In genomic region chr17:42987692-42988091, GRCm38 (mm10) we compare ENCODE assay signal across 8 mouse cellular contexts. TPM values are rescaled to one million over a fixed set of nuclear protein-coding genes. Genes with fewer than 3 reads are reported as not detected.
A peak's percentile ranks its signal among the peaks of the same experiment; 100 is the strongest.
DNase-seq lines count a peak whose midpoint lies in the region; ATAC-seq and TF ChIP-seq lines count a peak whose summit lies in the region.
"Had no signal": no experiment of that assay in that cellular context is flagged by ENCODE, and none has a peak within 500 bp of the region (broad histone marks: within the 10 kb centered on the region; RNA-seq: fewer than 3 reads in every experiment).

No protein-coding gene starts in this region.

- peak; percentile 36 for DNase-seq in kidney, adult 2 months
- peak; percentile 8 for DNase-seq in MEL-GATA-1-ER (ENCODE audit: extremely low read depth, low read depth)
- peak; percentile 28 for DNase-seq in embryonic facial prominence, embryonic 10.5 days (ENCODE audit: low spot score)
- DNase-seq in spleen, postnatal 10 days (ENCODE audit: low spot score in 2 of 2): peak; percentile 14 to 56
- no peak for DNase-seq in neural tube, embryonic 10.5 days (ENCODE audit: extremely low spot score, low spot score)

- TF ChIP-seq POLR2A in kidney, adult 2 months (IDR thresholded peaks at IDR 0.05; ENCODE audit: low read depth, low read length): no peak

- WGBS in kidney, adult 2 months: 27% methylated on average over 4 of the region's 4 CpGs
- WGBS in kidney, embryonic 14.5 days: 24% methylated on average over 4 of the region's 4 CpGs
- WGBS in embryonic facial prominence, embryonic 10.5 days: 30% methylated on average over 4 of the region's 4 CpGs
- WGBS in forebrain, embryonic 12.5 days: 30% methylated on average over 4 of the region's 4 CpGs

- no peak overlapping the region for H3K27ac ChIP-seq in kidney, adult 2 months (ENCODE audit: insufficient read depth, low read depth, low read length)
- H3K27ac ChIP-seq in kidney, embryonic 14.5 days (ENCODE audit: low read depth, low read length): no peak overlapping the region
- H3K27ac ChIP-seq in embryonic facial prominence, embryonic 10.5 days (replicated peaks): no peak overlapping the region
- H3K27ac ChIP-seq in forebrain, embryonic 12.5 days: no peak overlapping the region
- H3K27ac ChIP-seq: hindbrain, embryonic 15.5 days had no signal

- no peak overlapping the region for H3K9ac ChIP-seq in kidney, embryonic 14.5 days (ENCODE audit: low read depth, low read length)
- H3K9ac ChIP-seq in forebrain, embryonic 12.5 days: no peak overlapping the region
- H3K9ac ChIP-seq: hindbrain, embryonic 15.5 days had no signal

- no peak overlapping the region for H3K4me2 ChIP-seq in kidney, embryonic 14.5 days (replicated peaks; ENCODE audit: low read depth, low read length)
- H3K4me2 ChIP-seq in forebrain, embryonic 12.5 days: no peak overlapping the region
- H3K4me2 ChIP-seq: hindbrain, embryonic 15.5 days had no signal

- no peak for ATAC-seq in kidney, embryonic 14.5 days (ENCODE audit: low FRiP score, low TSS enrichment)
- no peak for ATAC-seq in forebrain, embryonic 12.5 days (ENCODE audit: low FRiP score)

- TF ChIP-seq CTCF in kidney, adult 2 months (conservative IDR thresholded peaks at IDR 0.05; ENCODE audit: insufficient read depth, insufficient read length, low read depth, low read length): peak; percentile 51

- no peaks in the 10 kb centered on the region for H3K36me3 ChIP-seq in kidney, adult 2 months (ENCODE audit: control insufficient read depth, insufficient read depth, low read length)
- no peaks in the 10 kb centered on the region for H3K36me3 ChIP-seq in kidney, embryonic 14.5 days (ENCODE audit: control insufficient read depth, insufficient read depth, low read length)
- H3K36me3 ChIP-seq in embryonic facial prominence, embryonic 10.5 days (replicated peaks): no peaks in the 10 kb centered on the region
- no peaks in the 10 kb centered on the region for H3K36me3 ChIP-seq in forebrain, embryonic 12.5 days (replicated peaks)
- H3K36me3 ChIP-seq: hindbrain, embryonic 15.5 days had no signal

- H3K4me1 ChIP-seq in kidney, adult 2 months (ENCODE audit: control insufficient read depth, insufficient read depth, low read length): no peaks in the 10 kb centered on the region
- H3K4me1 ChIP-seq in kidney, embryonic 14.5 days (ENCODE audit: control insufficient read depth, insufficient read depth, low read length): no peaks in the 10 kb centered on the region
- H3K4me1 ChIP-seq in embryonic facial prominence, embryonic 10.5 days: 0 out of 2 replicates have a peak, but pooled peaks cover 3% of the 10 kb centered on the region
- H3K4me1 ChIP-seq in forebrain, embryonic 12.5 days: no peaks in the 10 kb centered on the region
- H3K4me1 ChIP-seq: hindbrain, embryonic 15.5 days had no signal

- no peak overlapping the region for H3K4me3 ChIP-seq in kidney, adult 2 months (ENCODE audit: insufficient read depth, low read depth, low read length)
- H3K4me3 ChIP-seq in kidney, embryonic 14.5 days (ENCODE audit: low read length): no peak overlapping the region
- H3K4me3 ChIP-seq in embryonic facial prominence, embryonic 10.5 days: no peak overlapping the region
- H3K4me3 ChIP-seq in forebrain, embryonic 12.5 days (replicated peaks): no peak overlapping the region
- H3K4me3 ChIP-seq: hindbrain, embryonic 15.5 days had no signal

- H3K27me3 ChIP-seq in kidney, adult 2 months (replicated peaks; ENCODE audit: control insufficient read depth, insufficient read depth, low read length): no peaks in the 10 kb centered on the region
- no peaks in the 10 kb centered on the region for H3K27me3 ChIP-seq in kidney, embryonic 14.5 days (ENCODE audit: control insufficient read depth, insufficient read depth, low read length)
- H3K27me3 ChIP-seq in embryonic facial prominence, embryonic 10.5 days (replicated peaks; ENCODE audit: low read depth, poor library complexity, severe bottlenecking): no peaks in the 10 kb centered on the region
- no peaks in the 10 kb centered on the region for H3K27me3 ChIP-seq in forebrain, embryonic 12.5 days
- H3K27me3 ChIP-seq: hindbrain, embryonic 15.5 days had no signal

- H3K9me3 ChIP-seq in kidney, embryonic 14.5 days (ENCODE audit: control insufficient read depth, low read length): 0 out of 2 replicates have a peak, but pooled peaks cover 3% of the 10 kb centered on the region
- H3K9me3 ChIP-seq in embryonic facial prominence, embryonic 10.5 days: no peaks in the 10 kb centered on the region
- H3K9me3 ChIP-seq in forebrain, embryonic 12.5 days: no peaks in the 10 kb centered on the region
- H3K9me3 ChIP-seq: hindbrain, embryonic 15.5 days had no signal

RNA-seq across cellular contexts. Expression of gene Tnfrsf21, which starts 28.7 kb away (rescaled TPM):
- 178 and 213 TPM in 2 replicates for polyA plus RNA-seq in kidney, adult 2 months (2012; rRNA removed)
- polyA plus RNA-seq in kidney, embryonic 14.5 days (2014; fragmentation: Nextera tagmentation; extraction: Ambion mirVana): 29.1 and 53.7 TPM in 2 replicates
- polyA plus RNA-seq in embryonic facial prominence, embryonic 10.5 days (2016; fragmentation: Nextera tagmentation; extraction: Ambion mirVana): 23.6 and 25.2 TPM in 2 replicates
- 39.0 and 41.0 TPM in 2 replicates for polyA plus RNA-seq in forebrain, embryonic 12.5 days (2016; fragmentation: Nextera tagmentation; extraction: Ambion mirVana)
